Mouse (Mus musculus) liver, embryonic 15.5 days (tissue): ENCODE results near the gene Slc7a6. TPM values are rescaled to one million over a fixed set of nuclear protein-coding genes. Genes with fewer than 3 reads are reported as not detected.

Source experiments
- ATAC-seq: fragments of 200-750 bp; cut with Nextera tagmentation; 2 replicates; pipeline ENCODE4 v1.8.0; 2017; ENCODE audit warnings: moderate number of reproducible peaks, mild to moderate bottlenecking, moderate library complexity; ENCODE audit not compliant: insufficient read depth
- H3K27ac ChIP-seq: fragments of 300-500 bp; sonication (generic); replicated peaks from 2 replicates; pipeline ENCODE4 v1.5.1; 2015; ENCODE audit warnings: mild to moderate bottlenecking, inconsistent platforms
- H3K27me3 ChIP-seq: fragments of 300-500 bp; sonication (generic); 2 replicates; pipeline ENCODE4 v1.6.1; 2015; ENCODE audit warnings: mild to moderate bottlenecking, inconsistent platforms
- H3K36me3 ChIP-seq: fragments of 300-500 bp; sonication (generic); replicated peaks from 2 replicates; pipeline ENCODE4 v1.6.1; 2015; ENCODE audit warnings: moderate library complexity, mild to moderate bottlenecking, inconsistent platforms
- H3K4me1 ChIP-seq: fragments of 300-500 bp; sonication (generic); replicated peaks from 2 replicates; pipeline ENCODE4 v1.6.1; 2015; ENCODE audit warnings: inconsistent platforms
- H3K4me2 ChIP-seq: fragments of 300-500 bp; sonication (generic); 2 replicates; pipeline ENCODE4 v1.6.1; 2015; ENCODE audit warnings: moderate library complexity, mild to moderate bottlenecking, inconsistent platforms
- H3K4me3 ChIP-seq: fragments of 300-500 bp; sonication (generic); replicated peaks from 2 replicates; pipeline ENCODE4 v1.5.1; 2015; ENCODE audit warnings: mild to moderate bottlenecking, inconsistent platforms
- H3K9ac ChIP-seq: fragments of 300-500 bp; sonication (generic); 2 replicates; pipeline ENCODE4 v1.6.1; 2015; ENCODE audit warnings: moderate library complexity, mild to moderate bottlenecking, inconsistent platforms
- H3K9me3 ChIP-seq: fragments of 300-500 bp; sonication (generic); replicated peaks from 2 replicates; pipeline ENCODE4 v1.6.1; 2016; ENCODE audit warnings: inconsistent platforms
- WGBS: fragments of 180-500 bp; shearing (Covaris S2); methylation state at CpG from one replicate; pipeline ENCODE4 v1.1.7; 2015; ENCODE audit warnings: mixed read lengths; ENCODE audit not compliant: insufficient replicate concordance; 5-methylcytosine and 5-hydroxymethylcytosine counted together
- polyA plus RNA-seq: library from polyadenylated mRNA; unstranded; fragments of >200 nt; fragmentation: Nextera tagmentation; extraction: Ambion mirVana; gene quantifications from 2 replicates; pipeline ENCODE4 v1.2.1, GENCODE M21; 2015

Slc7a6 gene
- polyA plus RNA-seq, 1 experiment from 2014 or later: 5.1 TPM

GRCm38 (mm10) chr8:106163251-106163650 is 5.4 kb upstream of the Slc7a6 start:
- no peak for ATAC-seq
- WGBS: 75% methylated on average over 9 of the region's 9 CpGs
- H3K36me3 ChIP-seq: peaks cover 7% of the 10 kb centered on the region; the same call in 1 of the 2 replicates
- no peak overlapping the region for H3K4me3 ChIP-seq
- H3K9ac ChIP-seq: no peak overlapping the region
- H3K27me3 ChIP-seq: peaks cover 14% of the 10 kb centered on the region
- H3K4me1 ChIP-seq: peaks cover 3% of the 10 kb centered on the region
- H3K4me2 ChIP-seq: no peak overlapping the region
- H3K9me3 ChIP-seq: no peaks in the 10 kb centered on the region
- no peak overlapping the region for H3K27ac ChIP-seq

- peaks cover 7% of the 10 kb centered on the region; the same call in 1 of the 2 replicates for H3K36me3 ChIP-seq
- H3K9me3 ChIP-seq: no peaks in the 10 kb centered on the region
- H3K4me1 ChIP-seq: peaks cover 23% of the 10 kb centered on the region
- ATAC-seq: no peak
- 38% methylated on average over 4 of the region's 4 CpGs for WGBS
- no peak overlapping the region for H3K4me3 ChIP-seq
- peaks cover 27% of the 10 kb centered on the region for H3K27me3 ChIP-seq
- H3K27ac ChIP-seq: no peak overlapping the region
- no peak overlapping the region for H3K4me2 ChIP-seq
- no peak overlapping the region for H3K9ac ChIP-seq
Observed at GRCm38 (mm10) chr8:106165460-106165859, 3.2 kb upstream of the Slc7a6 start.

- under 1% methylated on average over 54 of the region's 54 CpGs for WGBS
- Histone ChIP-seq H3K36me3 (no peaks in the 10 kb centered on the region), H3K4me3 (peak overlapping the region; percentile 75), H3K27me3 (peaks cover 27% of the 10 kb centered on the region), H3K4me1 (peaks cover 23% of the 10 kb centered on the region), H3K4me2 (peak overlapping the region; percentile 100), H3K27ac (0 out of 2 replicates have a peak overlapping the region, but pooled peaks have one; percentile 71), H3K9me3 (no peaks in the 10 kb centered on the region), H3K9ac (peak overlapping the region; percentile 63)
- ATAC-seq: peak; percentile 60
Observed at GRCm38 (mm10) chr8:106169017-106169933, 618 bp downstream of the Slc7a6 start.

GRCm38 (mm10) chr8:106169934-106170480 is 1.4 kb downstream of the Slc7a6 start:
- Histone ChIP-seq H3K4me1 (peaks cover 23% of the 10 kb centered on the region), H3K9ac (0 out of 2 replicates have a peak overlapping the region, but pooled peaks have one; percentile 63), H3K27me3 (peaks cover 27% of the 10 kb centered on the region), H3K9me3 (no peaks in the 10 kb centered on the region), H3K4me2 (peak overlapping the region; percentile 100), H3K27ac (no peak overlapping the region), H3K4me3 (peak overlapping the region; percentile 75), H3K36me3 (no peaks in the 10 kb centered on the region)
- no peak for ATAC-seq
- WGBS: 34% methylated on average over 6 of the region's 6 CpGs

- Histone ChIP-seq H3K4me3 (no peak overlapping the region), H3K36me3 (no peaks in the 10 kb centered on the region), H3K9ac (no peak overlapping the region), H3K4me1 (peaks cover 17% of the 10 kb centered on the region), H3K27me3 (peaks cover 13% of the 10 kb centered on the region), H3K4me2 (no peak overlapping the region), H3K9me3 (no peaks in the 10 kb centered on the region), H3K27ac (no peak overlapping the region)
- 62% methylated on average over 3 of the region's 3 CpGs for WGBS
- no peak for ATAC-seq
Observed at GRCm38 (mm10) chr8:106173566-106173965, 4.9 kb downstream of the Slc7a6 start.

GRCm38 (mm10) chr8:106176891-106177290 is 8.2 kb downstream of the Slc7a6 start:
- Histone ChIP-seq H3K9me3 (no peaks in the 10 kb centered on the region), H3K36me3 (no peaks in the 10 kb centered on the region), H3K27ac (no peak overlapping the region), H3K27me3 (no peaks in the 10 kb centered on the region), H3K4me1 (no peaks in the 10 kb centered on the region), H3K9ac (no peak overlapping the region), H3K4me3 (no peak overlapping the region), H3K4me2 (no peak overlapping the region)
- ATAC-seq: no peak
- WGBS: 63% methylated on average over 1 of the region's 1 CpGs

- H3K4me2 ChIP-seq: no peak overlapping the region
- H3K9me3 ChIP-seq: no peaks in the 10 kb centered on the region
- H3K27ac ChIP-seq: no peak overlapping the region
- 65% methylated on average over 1 of the region's 1 CpGs for WGBS
- H3K27me3 ChIP-seq: no peaks in the 10 kb centered on the region
- H3K9ac ChIP-seq: no peak overlapping the region
- no peak overlapping the region for H3K4me3 ChIP-seq
- no peaks in the 10 kb centered on the region for H3K36me3 ChIP-seq
- ATAC-seq: no peak
- H3K4me1 ChIP-seq: no peaks in the 10 kb centered on the region
Observed at GRCm38 (mm10) chr8:106177594-106177993, 8.9 kb downstream of the Slc7a6 start.

GRCm38 (mm10) chr8:106178428-106178827 is 9.8 kb downstream of the Slc7a6 start:
- Histone ChIP-seq H3K27me3 (no peaks in the 10 kb centered on the region), H3K4me3 (no peak overlapping the region), H3K9ac (no peak overlapping the region), H3K4me1 (no peaks in the 10 kb centered on the region), H3K36me3 (no peaks in the 10 kb centered on the region), H3K9me3 (no peaks in the 10 kb centered on the region), H3K27ac (no peak overlapping the region), H3K4me2 (no peak overlapping the region)
- no peak for ATAC-seq
- WGBS: 62% methylated on average over 2 of the region's 2 CpGs

- Histone ChIP-seq H3K4me1 (no peaks in the 10 kb centered on the region), H3K4me2 (no peak overlapping the region), H3K27ac (no peak overlapping the region), H3K27me3 (0 out of 2 replicates have a peak, but pooled peaks cover under 1% of the 10 kb centered on the region), H3K4me3 (no peak overlapping the region), H3K36me3 (no peaks in the 10 kb centered on the region), H3K9ac (no peak overlapping the region), H3K9me3 (no peaks in the 10 kb centered on the region)
- no peak for ATAC-seq
- 73% methylated on average over 8 of the region's 8 CpGs for WGBS
Observed at GRCm38 (mm10) chr8:106185628-106186270, 17.1 kb downstream of the Slc7a6 start.

GRCm38 (mm10) chr8:106186394-106186793 is 17.7 kb downstream of the Slc7a6 start:
- no peak for ATAC-seq
- H3K4me1 ChIP-seq: peaks cover under 1% of the 10 kb centered on the region
- H3K36me3 ChIP-seq: no peaks in the 10 kb centered on the region
- no peak overlapping the region for H3K9ac ChIP-seq
- H3K4me3 ChIP-seq: no peak overlapping the region
- 67% methylated on average over 3 of the region's 3 CpGs for WGBS
- H3K4me2 ChIP-seq: no peak overlapping the region
- 0 out of 2 replicates have a peak, but pooled peaks cover 4% of the 10 kb centered on the region for H3K27me3 ChIP-seq
- no peak overlapping the region for H3K27ac ChIP-seq
- H3K9me3 ChIP-seq: no peaks in the 10 kb centered on the region

GRCm38 (mm10) chr8:106189162-106189561 is 20.5 kb downstream of the Slc7a6 start:
- Histone ChIP-seq H3K4me3 (no peak overlapping the region), H3K9ac (no peak overlapping the region), H3K9me3 (no peaks in the 10 kb centered on the region), H3K4me1 (peaks cover 6% of the 10 kb centered on the region), H3K36me3 (no peaks in the 10 kb centered on the region), H3K4me2 (no peak overlapping the region), H3K27me3 (0 out of 2 replicates have a peak, but pooled peaks cover 10% of the 10 kb centered on the region), H3K27ac (no peak overlapping the region)
- 77% methylated on average over 4 of the region's 4 CpGs for WGBS
- ATAC-seq: no peak
